Mouse (Mus musculus): ENCODE measurements around the gene Tanc2.

DNA sequence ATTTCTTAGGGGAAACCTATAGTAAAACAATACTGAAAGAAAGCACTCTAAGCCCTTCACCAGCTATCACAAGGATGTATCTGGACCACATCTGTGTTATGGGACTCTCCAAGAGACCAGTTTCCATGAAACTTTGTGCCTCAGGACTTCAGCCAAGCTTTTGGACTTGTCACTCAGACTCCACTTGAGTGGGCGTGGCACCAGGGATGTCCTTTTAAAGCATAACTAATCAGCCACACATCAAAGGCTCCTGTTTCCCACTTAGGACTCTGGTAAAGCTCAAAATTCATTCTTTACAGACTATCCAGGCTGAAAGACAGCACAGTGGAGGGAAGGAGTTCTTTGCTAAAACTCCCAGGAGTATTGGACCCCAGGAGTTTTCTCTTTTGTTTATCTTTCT is 89.2 kb downstream of the Tanc2 start:
- no peak for TF ChIP-seq POLR2A (IDR thresholded peaks at IDR 0.05; ENCODE audit: insufficient read depth, low read length)
- TF ChIP-seq CTCF (IDR thresholded peaks at IDR 0.05; ENCODE audit: low read depth, low read length): no peak

All from ES-Bruce4 (cell line).